Mouse (Mus musculus) embryonic facial prominence, embryonic 11.5 days (tissue): ENCODE measurements at regions not wholly inside any gene's neighbourhood (a gene's known extent, or its start where the extent isn't known, plus 50 kb on each side); places are given as distances from the start of the nearest gene placed in this dataset.
A peak's percentile ranks its signal among the peaks of the same experiment; 100 is the strongest.

ENCODE experiments used
- ATAC-seq: fragments of 200-750 bp; cut with Nextera tagmentation; replicated peaks from 2 replicates; pipeline ENCODE4 v1.8.0; 2017; ENCODE audit warnings: low read depth; ENCODE audit not compliant: insufficient number of reproducible peaks, low FRiP score, low TSS enrichment
- DNase-seq: peaks from one replicate; pipeline ENCODE4 v3.0.0-alpha.2; 2015; ENCODE audit warnings: low spot score
- H3K27ac ChIP-seq: fragments of 300-500 bp; sonication (generic); replicated peaks from 2 replicates; pipeline ENCODE4 v1.5.1; 2014; ENCODE audit warnings: mild to moderate bottlenecking, low read depth, low read length, control low read depth
- H3K27me3 ChIP-seq: fragments of 300-500 bp; sonication (generic); 2 replicates; pipeline ENCODE4 v1.6.1; 2014; ENCODE audit warnings: mild to moderate bottlenecking, low read length, moderate library complexity, mixed read lengths; ENCODE audit not compliant: control insufficient read depth, insufficient read depth
- H3K36me3 ChIP-seq: fragments of 300-500 bp; sonication (generic); replicated peaks from 2 replicates; pipeline ENCODE4 v1.6.1; 2014; ENCODE audit warnings: low read depth, mild to moderate bottlenecking, low read length, moderate library complexity, mixed read lengths; ENCODE audit not compliant: control insufficient read depth, insufficient read depth
- H3K4me1 ChIP-seq: fragments of 300-500 bp; sonication (generic); 2 replicates; pipeline ENCODE4 v1.6.1; 2014; ENCODE audit warnings: low read length, mixed read lengths; ENCODE audit not compliant: control insufficient read depth, insufficient read depth
- H3K4me2 ChIP-seq: fragments of 300-500 bp; sonication (generic); 2 replicates; pipeline ENCODE4 v1.6.1; 2014; ENCODE audit warnings: low read depth, mild to moderate bottlenecking, control low read depth, low read length, moderate library complexity
- H3K4me3 ChIP-seq: fragments of 300-500 bp; sonication (generic); 2 replicates; pipeline ENCODE4 v1.5.1; 2014; ENCODE audit warnings: low read depth, low read length, control low read depth
- H3K9ac ChIP-seq: fragments of 300-500 bp; sonication (generic); replicated peaks from 2 replicates; pipeline ENCODE4 v1.6.1; 2014; ENCODE audit warnings: mild to moderate bottlenecking, control low read depth, low read length
- H3K9me3 ChIP-seq: fragments of 300-500 bp; sonication (generic); replicated peaks from 2 replicates; pipeline ENCODE4 v1.6.1; 2016; ENCODE audit warnings: mild to moderate bottlenecking, low read length, inconsistent platforms, mixed read lengths; ENCODE audit not compliant: control insufficient read depth
- WGBS: fragments of 180-500 bp; shearing (Covaris S2); extraction: QIAGEN DNeasy Blood & Tissue Kit; methylation state at CpG from one replicate; pipeline ENCODE4 v1.1.7; 2014; 5-methylcytosine and 5-hydroxymethylcytosine counted together

- no peaks in the 10 kb centered on the region for H3K9me3 ChIP-seq
- no peak overlapping the region for H3K4me3 ChIP-seq
- no peak for ATAC-seq
- no peaks in the 10 kb centered on the region for H3K4me1 ChIP-seq
- no peaks in the 10 kb centered on the region for H3K36me3 ChIP-seq
- no peak overlapping the region for H3K9ac ChIP-seq
- no peak for DNase-seq
- H3K27me3 ChIP-seq, result no peaks in the 10 kb centered on the region
- H3K27ac ChIP-seq, result no peak overlapping the region
- WGBS, result 90% methylated on average over 7 of the region's 7 CpGs
- H3K4me2 ChIP-seq, result no peak overlapping the region
These were observed 200.4 kb downstream of the Slc30a10 start for GRCm38 (mm10) chr1:185655021-185655420.

GRCm38 (mm10) chr1:185655461-185655860 is 200.8 kb downstream of the Slc30a10 start:
- DNase-seq (no peak), ATAC-seq (no peak)
- Histone ChIP-seq H3K4me1 (no peaks in the 10 kb centered on the region), H3K27ac (no peak overlapping the region), H3K27me3 (no peaks in the 10 kb centered on the region), H3K36me3 (no peaks in the 10 kb centered on the region), H3K4me2 (no peak overlapping the region), H3K9ac (no peak overlapping the region), H3K9me3 (no peaks in the 10 kb centered on the region), H3K4me3 (no peak overlapping the region)
- WGBS, result 85% methylated on average over 4 of the region's 4 CpGs

GRCm38 (mm10) chr1:185657286-185657685 is 202.6 kb downstream of the Slc30a10 start:
- Histone ChIP-seq H3K27ac (no peak overlapping the region), H3K27me3 (no peaks in the 10 kb centered on the region), H3K36me3 (no peaks in the 10 kb centered on the region), H3K9ac (no peak overlapping the region), H3K4me3 (no peak overlapping the region), H3K9me3 (no peaks in the 10 kb centered on the region), H3K4me1 (no peaks in the 10 kb centered on the region), H3K4me2 (no peak overlapping the region)
- 82% methylated on average over 8 of the region's 8 CpGs for WGBS
- ATAC-seq, result no peak
- no peak for DNase-seq

GRCm38 (mm10) chr1:185659476-185659875 is 204.8 kb downstream of the Slc30a10 start:
- H3K27me3 ChIP-seq, result no peaks in the 10 kb centered on the region
- no peak for DNase-seq
- H3K9me3 ChIP-seq, result no peaks in the 10 kb centered on the region
- no peak overlapping the region for H3K27ac ChIP-seq
- no peak overlapping the region for H3K4me2 ChIP-seq
- WGBS, result 82% methylated on average over 5 of the region's 5 CpGs
- ATAC-seq, result no peak
- no peaks in the 10 kb centered on the region for H3K36me3 ChIP-seq
- no peaks in the 10 kb centered on the region for H3K4me1 ChIP-seq
- H3K9ac ChIP-seq, result no peak overlapping the region
- H3K4me3 ChIP-seq, result no peak overlapping the region

GRCm38 (mm10) chr1:185662336-185662735 is 207.7 kb downstream of the Slc30a10 start:
- Histone ChIP-seq H3K4me1 (no peaks in the 10 kb centered on the region), H3K4me3 (no peak overlapping the region), H3K27me3 (no peaks in the 10 kb centered on the region), H3K4me2 (no peak overlapping the region), H3K9me3 (no peaks in the 10 kb centered on the region), H3K27ac (no peak overlapping the region), H3K9ac (no peak overlapping the region), H3K36me3 (no peaks in the 10 kb centered on the region)
- 75% methylated on average over 3 of the region's 3 CpGs for WGBS
- ATAC-seq (no peak), DNase-seq (no peak)

- Histone ChIP-seq H3K9me3 (no peaks in the 10 kb centered on the region), H3K4me3 (no peak overlapping the region), H3K9ac (no peak overlapping the region), H3K27ac (no peak overlapping the region), H3K27me3 (no peaks in the 10 kb centered on the region), H3K4me2 (no peak overlapping the region), H3K4me1 (no peaks in the 10 kb centered on the region; the same call in 1 of the 2 replicates), H3K36me3 (no peaks in the 10 kb centered on the region)
- no peak for ATAC-seq
- no peak for DNase-seq
- 77% methylated on average over 5 of the region's 5 CpGs for WGBS
These were observed 215.5 kb downstream of the Slc30a10 start for GRCm38 (mm10) chr1:185670029-185670741.

DNA sequence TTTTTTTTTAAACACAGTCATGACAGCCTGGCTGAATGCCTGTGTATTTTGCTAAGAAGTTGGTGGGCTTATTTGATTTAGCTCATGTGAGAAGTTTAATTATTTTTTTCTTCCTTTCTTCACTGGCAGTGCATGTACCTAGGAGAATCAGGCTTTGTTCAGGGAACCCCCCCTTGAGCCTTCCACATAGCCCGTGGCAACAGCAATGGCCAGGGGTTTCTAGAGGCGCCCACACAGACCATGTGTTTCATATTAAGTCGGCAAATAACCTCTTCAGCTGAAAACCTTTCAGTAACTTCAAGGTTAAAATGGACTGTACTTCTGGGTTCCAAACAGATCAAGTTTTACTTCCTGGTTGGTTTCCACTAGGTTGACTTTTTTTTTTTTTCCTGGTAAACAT is 218.3 kb downstream of the Slc30a10 start:
- ATAC-seq (peak; percentile 65; the same call in 1 of the 2 replicates), DNase-seq (peak; percentile 79)
- 28% methylated on average over 3 of the region's 3 CpGs for WGBS
- Histone ChIP-seq H3K27me3 (no peaks in the 10 kb centered on the region), H3K27ac (peak overlapping the region; percentile 72; the same call in 1 of the 2 replicates), H3K4me1 (no peaks in the 10 kb centered on the region; the same call in 1 of the 2 replicates), H3K36me3 (no peaks in the 10 kb centered on the region), H3K9me3 (no peaks in the 10 kb centered on the region), H3K9ac (no peak overlapping the region), H3K4me3 (no peak overlapping the region), H3K4me2 (no peak overlapping the region)

GRCm38 (mm10) chr1:185675674-185676420 is 221.2 kb downstream of the Slc30a10 start:
- H3K4me2 ChIP-seq, result no peak overlapping the region
- no peaks in the 10 kb centered on the region; the same call in 1 of the 2 replicates for H3K4me1 ChIP-seq
- WGBS, result 80% methylated on average over 11 of the region's 11 CpGs
- no peak for DNase-seq
- no peak overlapping the region for H3K27ac ChIP-seq
- ATAC-seq, result no peak
- no peaks in the 10 kb centered on the region for H3K9me3 ChIP-seq
- no peaks in the 10 kb centered on the region for H3K36me3 ChIP-seq
- H3K27me3 ChIP-seq, result no peaks in the 10 kb centered on the region
- H3K9ac ChIP-seq, result no peak overlapping the region
- H3K4me3 ChIP-seq, result no peak overlapping the region
